Mouse (Mus musculus) lung, postnatal 0 days (tissue): ENCODE measurements around the gene Aknad1.

Experiments
- CTCF ChIP-seq: IDR thresholded peaks from 2 replicates; pipeline ENCODE4 v1.5.1; 2016; ENCODE audit warnings: antibody characterized with exemption, mild to moderate bottlenecking
- EP300 ChIP-seq: IDR thresholded peaks from 2 replicates; pipeline ENCODE4 v1.6.1; 2016; ENCODE audit warnings: antibody characterized with exemption, mild to moderate bottlenecking, control low read depth

- TF ChIP-seq CTCF = no peak
- TF ChIP-seq EP300 = no peak
These were observed 66.2 kb downstream of the Aknad1 start for GRCm38 (mm10) chr3:108805622-108806021.
